ENCODE assay signal across 8 mouse cellular contexts in genomic region chr7:38227900-38228298, GRCm38 (mm10). TPM values are rescaled to one million over a fixed set of nuclear protein-coding genes. Genes with fewer than 3 reads are reported as not detected.
DNase-seq lines count a peak whose midpoint lies in the region; ATAC-seq lines count a peak whose summit lies in the region.

TSS of gene Plekhf1 (minus strand) at chr7:38228016.

- H3K9me3 ChIP-seq in hindbrain, embryonic 13.5 days, result no peaks in the 10 kb centered on the region

- H3K4me3 ChIP-seq in hindbrain, embryonic 13.5 days, result peak within 1 kb of the TSS; percentile 53

- H3K27ac ChIP-seq in hindbrain, embryonic 13.5 days, result no peak within 1 kb of the TSS

- under 1% methylated on average over 36 of the region's 36 CpGs for WGBS in hindbrain, embryonic 13.5 days

- peak within 1 kb of the TSS; percentile 87 for H3K4me2 ChIP-seq in hindbrain, embryonic 13.5 days

- peaks cover 33% of the 10 kb centered on the region for H3K27me3 ChIP-seq in hindbrain, embryonic 13.5 days

- peak; percentile 97 for DNase-seq in R1 (ENCODE audit: low read depth, low spot score)
- peak; percentile 93 to 94 for DNase-seq in cerebellum, postnatal 14 days
- DNase-seq in frontal cortex, postnatal 14 days (ENCODE audit: low spot score in 2 of 2), result peak; percentile 68 to 74
- peak; percentile 60 to 81 for DNase-seq in layer of hippocampus, postnatal 14 days (ENCODE audit: low spot score in 2 of 2)
- DNase-seq in lung, postnatal 10 days, result peak; percentile 96
- DNase-seq in ovary, postnatal 14 days (ENCODE audit: low spot score), result peak; percentile 90
- peak; percentile 88 for DNase-seq in thymus, postnatal 10 days (ENCODE audit: low spot score in 2 of 2)

- H3K4me1 ChIP-seq in hindbrain, embryonic 13.5 days (replicated peaks), result peaks cover 17% of the 10 kb centered on the region

- H3K36me3 ChIP-seq in hindbrain, embryonic 13.5 days, result no peaks in the 10 kb centered on the region

- H3K9ac ChIP-seq in hindbrain, embryonic 13.5 days, result peak within 1 kb of the TSS; percentile 69

- peak; percentile 91 for ATAC-seq in hindbrain, embryonic 13.5 days (ENCODE audit: low FRiP score)

RNA-seq across cellular contexts. Expression of gene Plekhf1, which starts in this region (rescaled TPM):
- 0.53 and 0.77 TPM in 2 replicates for polyA plus RNA-seq in hindbrain, embryonic 13.5 days (2015; fragmentation: Nextera tagmentation; extraction: Ambion mirVana)
- 1 to 10 TPM; 2.8 to 3.1 TPM for total RNA-seq in layer of hippocampus, postnatal 14 days (2021)

Comparison
In these comparisons a context has a peak if more than half of its experiments do, and no peak if none do; other contexts are left out.
1. Peak in ATAC-seq, H3K4me3 ChIP-seq, H3K9ac ChIP-seq and H3K4me2 ChIP-seq in hindbrain, embryonic 13.5 days; RNA of the gene not detected or under 1 TPM.